Mouse (Mus musculus): ENCODE results near the gene Rgs4.

GRCm38 (mm10) chr1:169737231-169737630 is 10.2 kb downstream of the Rgs4 start:
- TF ChIP-seq CTCF (IDR thresholded peaks at IDR 0.05; ENCODE audit: borderline replicate concordance, insufficient read depth, low read depth, low read length), result no peak
- no peak for TF ChIP-seq POLR2A (IDR thresholded peaks at IDR 0.05; ENCODE audit: borderline replicate concordance, insufficient read depth, low read length)
